Mouse (Mus musculus) CH12.LX (cell line): ENCODE results near the gene Uty. TPM values are rescaled to one million over a fixed set of nuclear protein-coding genes. Genes with fewer than 3 reads are reported as not detected.

Experiments used
- DNase-seq: peaks from one replicate; pipeline ENCODE4 v3.0.0-alpha.2; 2013; ENCODE audit errors: extremely low read depth
- H3K27ac ChIP-seq: 2 replicates; pipeline ENCODE4 v1.5.1; 2012; ENCODE audit warnings: low read depth, mild to moderate bottlenecking, control low read depth, moderate library complexity; ENCODE audit not compliant: insufficient read depth
- H3K27me3 ChIP-seq: replicated peaks from 2 replicates; pipeline ENCODE3; 2012; ENCODE audit warnings: inconsistent platforms
- H3K36me3 ChIP-seq, 2 experiments: replicated peaks in 1 of 2; 2 replicates each; pipeline versions ENCODE3 to v1.6.1; 2012; ENCODE audit warnings: inconsistent platforms in 1 of 2, low read length in 1 of 2, mild to moderate bottlenecking in 1 of 2, mixed read lengths in 1 of 2, moderate library complexity in 1 of 2; ENCODE audit not compliant: control insufficient read depth in 1 of 2, insufficient read depth in 1 of 2
- H3K4me1 ChIP-seq, 2 experiments: 2 replicates each; pipeline ENCODE4 v1.6.1; 2012; ENCODE audit warnings: inconsistent platforms in 1 of 2, moderate library complexity in 1 of 2; ENCODE audit not compliant: insufficient read depth in 2 of 2, control insufficient read depth in 1 of 2
- H3K4me2 ChIP-seq: 2 replicates; pipeline ENCODE4 v1.6.1; 2012; ENCODE audit warnings: low read depth, mild to moderate bottlenecking, control low read depth; ENCODE audit not compliant: poor library complexity, insufficient read depth, severe bottlenecking
- H3K4me3 ChIP-seq, 3 experiments: fragments of 150-350 bp in 1 of 3; sonication (generic) in 1 of 3; replicated peaks in 1 of 3; 2 replicates each; pipeline versions ENCODE3 to v1.5.1; 2011 to 2012; ENCODE audit warnings: low read depth in 2 of 3, low read length in 2 of 3, mild to moderate bottlenecking in 2 of 3, moderate library complexity in 2 of 3, control low read depth in 1 of 3, improper control_type of control experiment in 1 of 3, inconsistent platforms in 1 of 3, mixed read lengths in 1 of 3; ENCODE audit not compliant: poor library complexity in 1 of 3
- H3K79me2 ChIP-seq: replicated peaks from 2 replicates; pipeline ENCODE4 v1.6.1; 2012; ENCODE audit warnings: mild to moderate bottlenecking, moderate library complexity; ENCODE audit not compliant: control insufficient read depth, poor library complexity, insufficient read depth, severe bottlenecking; ENCODE audit errors: extremely low read depth
- H3K9ac ChIP-seq: 2 replicates; pipeline ENCODE4 v1.6.1; 2012; ENCODE audit warnings: low read depth, mild to moderate bottlenecking, control low read depth, moderate library complexity; ENCODE audit not compliant: insufficient read depth
- H3K9me3 ChIP-seq: replicated peaks from 2 replicates; pipeline ENCODE3; 2012; ENCODE audit warnings: low read length, inconsistent platforms, mixed read lengths
- CHD1 ChIP-seq: IDR thresholded peaks from 2 replicates; pipeline ENCODE4 v1.6.1; 2012; ENCODE audit warnings: low read depth, low read length, improper control_type of control experiment, inconsistent platforms
- GABPA ChIP-seq: IDR thresholded peaks from 2 replicates; pipeline ENCODE4 v1.6.1; 2012; ENCODE audit warnings: low read depth, low read length, improper control_type of control experiment, inconsistent platforms; ENCODE audit not compliant: insufficient replicate concordance
- KAT2A ChIP-seq: IDR thresholded peaks from 2 replicates; pipeline ENCODE4 v1.6.1; 2012; ENCODE audit warnings: low read length, improper control_type of control experiment, inconsistent platforms; ENCODE audit not compliant: insufficient replicate concordance
- MAFK ChIP-seq: IDR thresholded peaks from 2 replicates; pipeline ENCODE4 v1.6.1; 2011; ENCODE audit warnings: low read length, improper control_type of control experiment; ENCODE audit not compliant: insufficient replicate concordance
- USF2 ChIP-seq: conservative IDR thresholded peaks from 2 replicates; pipeline ENCODE4 v1.6.1; 2011; ENCODE audit warnings: low read depth, low read length, improper control_type of control experiment
- dilution Hi-C: fragments of 300-500 bp; cut with MboI; formaldehyde crosslinking; loops from 2 replicates; pipeline ENCODE4 v1.14.3; 2020; ENCODE audit warnings: low sequenced_read_pairs; ENCODE audit not compliant: extremely low pct_unique_long_range_greater_than_20kb, extremely low pct_ligation_motif_present
- in situ Hi-C: fragments of 300-500 bp; cut with MboI; formaldehyde crosslinking; loops from 3 replicates; pipeline ENCODE4 v1.14.3; 2019; ENCODE audit warnings: low sequenced_read_pairs, low pct_ligation_motif_present, low pct_unique_long_range_greater_than_20kb, mixed read lengths
- polyA plus RNA-seq: library from polyadenylated mRNA; unstranded; fragments of >175 nt; gene quantifications from 2 replicates; pipeline ENCODE4 v1.2.1, GENCODE M21; 2012; ENCODE audit warnings: low read depth; ENCODE audit not compliant: insufficient read length
- total RNA-seq, 2 experiments: library from RNA; depleted of rRNA; stranded (reverse); fragments of 300-350 nt in 1 of 2; fragments of >200 nt in 1 of 2; gene quantifications; 2 replicates each; pipeline ENCODE4 v1.2.3; 2012 to 2014

The Uty gene
- total and polyA plus RNA-seq, 3 experiments = 7.3 to 16.8 (median 10.9) TPM

DNA sequence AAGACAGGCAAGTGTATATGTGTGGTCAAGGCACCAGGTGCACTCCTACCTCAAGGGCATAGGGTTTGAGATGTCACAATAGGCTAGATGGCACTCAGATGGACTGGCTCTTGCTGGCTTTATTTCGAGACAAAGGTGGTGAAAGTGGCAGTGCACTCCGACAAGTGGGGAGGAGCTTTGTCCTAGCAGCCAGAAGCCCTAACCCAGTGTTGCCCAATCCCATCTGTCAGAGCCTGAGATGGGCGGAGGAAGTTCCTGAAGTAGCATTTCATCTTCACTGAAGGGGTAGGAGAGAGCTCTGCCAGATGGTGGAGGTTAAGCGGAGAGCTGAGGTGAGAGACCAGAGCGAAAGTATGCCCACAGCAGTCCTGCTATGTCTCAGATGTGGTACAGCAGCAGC is 129.4 kb downstream of the Uty start:
- H3K27me3 ChIP-seq = no peaks in the 10 kb centered on the region
- no peaks in the 10 kb centered on the region for H3K4me1 ChIP-seq
- H3K9ac ChIP-seq = no peak overlapping the region
- dilution Hi-C loops = no loop called here
- no peak overlapping the region for H3K4me3 ChIP-seq
- no peak overlapping the region for H3K27ac ChIP-seq
- no peak for DNase-seq
- in situ Hi-C loops = no loop called here
- peaks cover 13 to 16% of the 10 kb centered on the region in 2 experiments for H3K36me3 ChIP-seq
- TF ChIP-seq GABPA (no peak), CHD1 (no peak)
- no peak overlapping the region for H3K4me2 ChIP-seq
- H3K79me2 ChIP-seq = no peaks in the 10 kb centered on the region
- H3K9me3 ChIP-seq = no peaks in the 10 kb centered on the region

DNA sequence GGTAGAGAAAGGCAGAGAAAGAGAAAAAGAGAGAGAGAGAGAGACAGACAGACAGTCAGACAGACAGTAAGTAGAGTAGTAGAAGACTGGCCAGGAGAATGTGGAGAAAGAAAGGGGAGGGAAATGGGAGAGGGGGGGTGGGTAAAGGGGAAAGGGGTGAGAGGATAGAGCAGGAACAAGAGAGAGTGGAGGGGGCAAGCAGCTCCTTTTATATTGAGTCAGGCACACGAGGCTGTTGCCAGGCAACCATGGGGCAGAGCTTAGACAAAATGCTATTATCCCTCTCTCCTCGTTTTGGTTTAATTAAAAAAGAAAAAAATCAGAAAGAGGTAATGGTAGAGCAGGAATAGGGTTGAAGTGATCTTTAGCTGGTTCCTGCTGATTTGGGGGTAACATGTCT is 131.5 kb downstream of the Uty start:
- no peaks in the 10 kb centered on the region for H3K79me2 ChIP-seq
- TF ChIP-seq USF2 (no peak), KAT2A (no peak), MAFK (no peak)
- TF ChIP-seq, all 38 proteins: peak for 0
- dilution Hi-C loops (no loop called here), in situ Hi-C loops (no loop called here)
- no peaks in the 10 kb centered on the region for H3K9me3 ChIP-seq
- H3K4me1 ChIP-seq = no peaks in the 10 kb centered on the region
- no peak overlapping the region for H3K9ac ChIP-seq
- H3K36me3 ChIP-seq = peaks cover 9 to 20% of the 10 kb centered on the region in 2 experiments
- no peaks in the 10 kb centered on the region for H3K27me3 ChIP-seq
- no peak overlapping the region for H3K4me3 ChIP-seq
- no peak overlapping the region for H3K27ac ChIP-seq
- no peak overlapping the region for H3K4me2 ChIP-seq
- no peak for DNase-seq

Other genes with a start within 250 kb of the Uty start
- gene Eif2s3y, start 235.2 kb downstream of the Uty start, total RNA-seq (2012; rRNA removed) = 42.9 and 47.5 TPM in 2 replicates
- gene Eif2s3y, start 235.2 kb downstream of the Uty start, total RNA-seq (2014; rRNA removed) = 108 and 133 TPM in 2 replicates
- 68.3 and 81.3 TPM in 2 replicates for gene Eif2s3y, start 235.2 kb downstream of the Uty start, polyA plus RNA-seq
- gene Ddx3y, start 40.9 kb upstream of the Uty start, total RNA-seq (2012; rRNA removed) = 19.8 and 23.5 TPM in 2 replicates
- gene Ddx3y, start 40.9 kb upstream of the Uty start, total RNA-seq (2014; rRNA removed) = 62.5 and 81.4 TPM in 2 replicates
- gene Ddx3y, start 40.9 kb upstream of the Uty start, polyA plus RNA-seq = 34.5 and 37.7 TPM in 2 replicates
- not detected in 2 replicates for gene Usp9y, start 214.0 kb upstream of the Uty start, total RNA-seq (2012; rRNA removed)
- gene Usp9y, start 214.0 kb upstream of the Uty start, total RNA-seq (2014; rRNA removed) = not detected in 2 replicates
- gene Usp9y, start 214.0 kb upstream of the Uty start, polyA plus RNA-seq = not detected in 2 replicates